Mouse (Mus musculus) adrenal gland, postnatal 4 days (tissue): ENCODE measurements around the gene Myo1c. TPM values are rescaled to one million over a fixed set of nuclear protein-coding genes. Genes with fewer than 3 reads are reported as not detected.

ENCODE experiments used
- DNase-seq, 2 experiments: peaks; one replicate each; pipeline ENCODE4 v3.0.0; 2021 to 2022; ENCODE audit warnings: low spot score in 2 of 2, mixed read lengths in 2 of 2
- total RNA-seq, 2 experiments: library from RNA; stranded (reverse); gene quantifications; 2 replicates each; pipeline ENCODE4 v1.2.3; 2021

The Myo1c gene
- total RNA-seq, 2 experiments from 2014 or later, result 122 to 132 TPM

DNA sequence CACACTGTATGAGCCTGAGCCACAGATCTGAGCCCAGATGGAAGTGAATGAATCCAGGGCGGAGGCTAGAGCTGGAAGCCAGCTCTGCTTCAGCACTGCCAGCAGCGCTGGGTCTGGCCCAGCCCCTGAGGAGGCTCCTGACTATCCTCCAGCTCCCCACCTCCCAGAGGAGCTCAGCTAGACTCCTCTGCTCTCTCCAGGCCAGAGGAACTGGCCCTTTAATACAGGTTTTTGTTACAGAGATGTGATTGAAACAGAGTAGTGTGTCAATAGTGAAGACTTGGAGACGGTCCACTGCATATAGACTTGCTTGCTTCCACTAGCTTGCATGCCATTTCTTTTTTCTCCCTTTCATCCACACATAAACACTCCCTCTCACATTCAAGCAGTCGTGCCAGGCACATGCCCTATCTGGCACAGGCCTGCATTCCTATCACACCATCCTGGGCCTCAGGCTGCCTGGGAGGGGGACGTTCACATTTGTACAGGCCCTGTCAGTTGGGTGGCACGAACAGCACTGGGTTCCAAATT is 2.6 kb upstream of the Myo1c start:
- DNase-seq, result no peak

GRCm38 (mm10) chr11:75649155-75649561 is 1.1 kb upstream of the Myo1c start:
- no peak for DNase-seq

DNA sequence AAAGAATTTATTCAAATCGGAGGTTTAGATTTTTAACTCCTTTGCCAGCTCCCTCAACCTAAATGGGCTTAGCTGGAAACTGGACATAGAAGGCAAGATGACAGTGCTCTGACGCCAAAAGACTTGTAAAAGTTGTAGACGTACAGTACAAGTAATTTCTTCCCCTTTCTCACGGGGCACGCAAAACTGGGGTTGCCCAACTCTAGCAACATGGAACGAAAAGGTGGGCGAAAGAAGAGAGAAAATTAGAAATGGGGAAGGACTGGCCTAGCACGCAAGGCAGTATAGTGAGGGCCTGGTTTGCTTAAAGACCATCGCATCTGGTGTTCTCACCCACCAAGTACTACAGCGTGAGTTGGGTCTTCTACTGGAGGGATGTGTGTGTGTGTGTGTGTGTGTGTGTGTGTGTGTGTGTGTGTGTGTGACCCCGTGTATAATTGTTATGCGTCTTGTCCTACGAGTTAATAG is 688 bp downstream of the Myo1c start:
- DNase-seq, result no peak

DNA sequence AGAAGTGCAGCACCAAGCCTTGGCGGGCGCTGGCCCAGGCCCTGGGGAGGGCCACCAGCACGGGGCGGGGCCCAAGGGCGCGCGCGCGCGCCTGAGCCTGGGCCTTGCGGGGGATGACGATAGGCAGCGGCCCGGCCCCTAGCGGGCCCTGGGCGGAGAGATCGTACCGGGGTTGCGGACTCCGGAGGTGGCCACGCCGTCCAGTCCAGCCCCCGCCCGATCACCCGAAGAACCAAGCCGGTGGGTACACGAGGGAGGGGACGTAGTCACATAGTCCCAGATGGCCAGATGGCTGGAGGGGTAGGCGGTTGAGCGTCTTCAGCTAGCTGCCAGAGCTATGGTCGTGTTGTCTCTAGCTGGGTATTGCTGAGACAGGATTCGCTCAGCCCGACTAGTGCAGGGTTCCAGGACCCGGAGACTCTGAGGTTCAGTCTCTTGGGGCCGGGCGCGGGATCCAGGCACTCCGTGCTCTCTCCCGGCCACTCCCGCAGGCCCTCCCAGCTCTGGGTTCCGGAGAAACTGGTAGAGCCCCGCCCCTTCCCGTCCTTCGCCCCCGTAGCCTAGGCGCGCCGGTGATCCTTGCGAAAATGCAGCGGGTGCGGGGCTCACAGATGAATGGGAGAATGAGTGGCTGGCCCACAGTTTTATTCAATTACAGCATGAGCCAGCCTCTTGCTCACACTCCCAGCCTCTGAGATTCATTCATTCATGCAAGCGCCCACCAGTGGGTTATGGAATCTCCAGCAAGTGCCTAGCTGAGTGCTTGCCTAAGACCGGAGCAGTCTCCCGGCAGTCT is 1.3 kb downstream of the Myo1c start:
- peak; percentile 72 for DNase-seq

GRCm38 (mm10) chr11:75652222-75652941 is 2.1 kb downstream of the Myo1c start:
- no peak for DNase-seq

- DNase-seq, result no peak
Observed at GRCm38 (mm10) chr11:75652942-75653684, 2.8 kb downstream of the Myo1c start.

GRCm38 (mm10) chr11:75653781-75654470 is 3.6 kb downstream of the Myo1c start:
- DNase-seq, result peak; percentile 56 to 67

DNA sequence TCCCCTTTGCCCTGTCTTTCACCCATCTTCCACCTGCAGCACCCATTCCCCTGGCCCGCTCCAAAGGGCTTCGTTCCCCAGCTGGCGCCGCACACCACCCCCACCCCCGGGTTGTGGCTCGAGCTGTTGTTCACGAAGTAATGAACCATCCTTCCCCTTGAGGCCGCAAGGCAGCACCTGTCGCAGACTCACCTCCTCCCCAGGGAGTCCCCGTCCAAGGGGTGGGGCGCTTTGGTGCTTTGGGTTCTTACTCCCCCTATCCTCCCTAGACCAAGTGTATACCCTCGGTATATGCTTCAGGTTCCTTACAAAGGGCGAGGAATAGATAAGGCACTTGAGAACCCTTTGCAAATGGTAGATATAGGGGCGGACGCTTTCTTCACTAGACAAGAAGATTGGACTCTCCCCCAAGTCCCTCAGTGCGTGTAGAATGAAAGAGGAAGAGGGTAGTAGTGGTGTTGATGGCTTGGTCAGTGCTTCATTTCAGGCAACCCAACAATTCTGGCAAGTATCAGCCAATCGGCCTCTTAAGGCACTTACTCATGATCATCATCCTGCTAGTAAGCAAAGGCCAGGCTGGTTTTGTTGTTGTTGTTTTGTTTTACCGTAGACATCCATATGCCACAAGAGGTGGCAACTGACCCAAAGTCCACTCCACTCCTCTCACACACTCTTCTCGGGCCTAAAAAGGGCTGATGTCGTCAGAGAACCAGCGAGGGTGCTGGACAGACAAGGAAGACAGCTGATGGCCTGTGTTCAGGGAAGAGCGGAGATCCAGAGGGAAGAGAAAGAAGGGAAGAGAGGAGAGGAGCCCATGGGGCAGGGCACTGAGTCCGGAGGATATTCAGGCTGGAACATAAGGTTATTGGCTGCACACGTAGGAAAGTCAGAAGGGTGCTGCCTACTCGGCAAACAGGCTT is 4.4 kb downstream of the Myo1c start:
- no peak for DNase-seq

- peak; percentile 42 to 59 for DNase-seq
Observed at GRCm38 (mm10) chr11:75655621-75656545, 5.6 kb downstream of the Myo1c start.

GRCm38 (mm10) chr11:75656621-75657590 is 6.6 kb downstream of the Myo1c start:
- DNase-seq, result no peak

GRCm38 (mm10) chr11:75657841-75658240 is 7.5 kb downstream of the Myo1c start:
- no peak for DNase-seq

GRCm38 (mm10) chr11:75658311-75658710 is 8.0 kb downstream of the Myo1c start:
- DNase-seq, result no peak

DNA sequence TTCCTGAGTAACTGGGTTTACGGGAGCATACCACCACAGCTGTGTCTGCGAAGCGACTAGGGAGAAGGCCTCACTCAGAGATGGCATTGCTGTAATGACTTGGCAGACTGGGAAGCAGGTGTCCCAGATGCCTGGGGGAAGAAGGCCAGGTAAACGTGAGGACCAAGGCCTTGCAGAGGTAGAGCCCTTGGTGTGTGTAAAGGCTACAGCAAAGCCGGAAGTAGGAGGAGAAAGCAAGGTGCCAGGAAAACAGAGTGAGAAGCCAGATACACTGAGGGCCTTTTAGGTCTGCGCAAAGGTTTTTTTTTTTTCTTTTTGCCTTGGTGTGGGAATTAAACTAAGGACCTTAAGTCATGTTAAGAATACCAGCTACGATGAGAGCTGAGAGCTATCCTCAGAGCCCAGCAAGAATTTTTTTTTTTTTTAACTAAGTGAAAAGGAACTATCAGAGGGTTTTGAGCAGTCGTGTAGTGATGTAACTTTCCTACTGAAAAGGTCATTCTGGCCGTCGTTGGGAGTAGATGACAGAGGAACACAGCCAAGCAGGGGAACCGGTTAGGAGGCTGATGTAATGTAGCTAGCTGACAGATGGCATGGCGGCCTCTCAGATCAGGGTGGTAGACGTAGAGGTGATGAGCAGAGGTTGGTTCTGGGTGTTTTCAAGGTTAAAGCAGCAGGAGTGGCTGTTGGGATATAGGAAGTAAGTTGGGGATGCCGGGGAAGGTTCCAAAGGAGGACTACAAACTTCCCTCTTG is 8.9 kb downstream of the Myo1c start:
- no peak for DNase-seq

DNA sequence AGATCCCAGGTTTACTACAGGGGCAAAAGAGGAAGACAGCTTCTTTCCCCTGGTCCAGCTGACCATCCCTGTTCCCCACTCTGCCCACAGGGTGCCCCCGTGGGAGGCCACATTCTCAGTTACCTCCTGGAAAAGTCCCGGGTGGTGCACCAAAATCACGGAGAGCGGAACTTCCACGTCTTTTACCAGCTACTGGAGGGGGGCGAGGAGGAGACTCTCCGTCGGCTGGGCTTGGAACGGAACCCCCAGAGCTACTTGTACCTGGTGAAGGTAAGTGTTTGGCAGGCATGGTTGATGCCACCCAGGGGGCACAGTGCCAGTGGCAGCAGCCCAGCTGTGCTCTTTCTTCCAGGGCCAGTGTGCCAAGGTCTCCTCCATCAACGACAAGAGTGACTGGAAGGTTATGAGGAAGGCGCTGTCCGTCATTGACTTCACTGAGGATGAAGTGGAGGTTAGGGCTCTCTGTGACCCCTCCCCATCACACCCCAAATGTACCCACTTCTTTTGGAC is 9.8 kb downstream of the Myo1c start:
- no peak for DNase-seq

GRCm38 (mm10) chr11:75660941-75661800 is 10.9 kb downstream of the Myo1c start:
- no peak for DNase-seq

DNA sequence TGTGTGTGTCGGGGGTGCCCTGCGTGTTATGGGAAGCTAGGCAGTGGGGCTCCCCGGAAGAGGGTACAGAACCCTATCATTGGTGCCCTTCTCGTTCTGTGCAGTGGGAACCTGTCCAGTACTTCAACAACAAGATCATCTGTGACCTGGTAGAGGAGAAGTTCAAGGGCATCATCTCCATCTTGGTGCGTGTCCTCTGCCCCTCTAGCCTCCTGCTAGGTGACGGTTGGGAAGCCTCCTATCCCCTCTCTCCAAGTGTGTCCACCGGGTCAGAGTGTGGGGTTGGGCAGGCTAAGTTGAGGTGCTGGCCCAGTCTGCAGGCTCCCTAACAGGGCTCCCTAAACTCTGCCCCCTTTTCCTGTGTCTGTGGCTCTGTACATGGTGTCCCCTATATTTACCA is 11.8 kb downstream of the Myo1c start:
- no peak for DNase-seq
